Comparison of ENCODE assay signal across 10 mouse cellular contexts in genomic region chr3:86002423-86002822, GRCm38 (mm10). TPM values are rescaled to one million over a fixed set of nuclear protein-coding genes. Genes with fewer than 3 reads are reported as not detected.
A peak's percentile ranks its signal among the peaks of the same experiment; 100 is the strongest.
DNase-seq lines count a peak whose midpoint lies in the region; ATAC-seq and TF ChIP-seq lines count a peak whose summit lies in the region.
"Had no signal": no experiment of that assay in that cellular context is flagged by ENCODE, and none has a peak within 500 bp of the region (broad histone marks: within the 10 kb centered on the region; RNA-seq: fewer than 3 reads in every experiment).

Gene Prss48 (minus strand): TSS chr3:86002491.

- H3K4me2 ChIP-seq in forebrain, embryonic 11.5 days (ENCODE audit: low read depth, low read length, severe bottlenecking), result no peak within 1 kb of the TSS
- H3K4me2 ChIP-seq in forebrain, embryonic 14.5 days (ENCODE audit: low read length), result no peak within 1 kb of the TSS
- H3K4me2 ChIP-seq in midbrain, postnatal 0 days (ENCODE audit: low read depth, low read length, poor library complexity, severe bottlenecking), result no peak within 1 kb of the TSS
- H3K4me2 ChIP-seq in midbrain, embryonic 13.5 days (replicated peaks), result no peak within 1 kb of the TSS
- no peak within 1 kb of the TSS for H3K4me2 ChIP-seq in liver, embryonic 13.5 days

- 78% methylated on average over 17 of the region's 17 CpGs for WGBS in forebrain, embryonic 11.5 days
- WGBS in forebrain, embryonic 14.5 days, result 82% methylated on average over 17 of the region's 17 CpGs
- 75% methylated on average over 17 of the region's 17 CpGs for WGBS in midbrain, postnatal 0 days
- 77% methylated on average over 17 of the region's 17 CpGs for WGBS in midbrain, embryonic 13.5 days
- WGBS in liver, embryonic 13.5 days (ENCODE audit: insufficient replicate concordance), result 80% methylated on average over 17 of the region's 17 CpGs

- H3K9ac ChIP-seq in forebrain, embryonic 11.5 days (ENCODE audit: low read length), result no peak within 1 kb of the TSS
- H3K9ac ChIP-seq in forebrain, embryonic 14.5 days (ENCODE audit: low read length), result no peak within 1 kb of the TSS
- H3K9ac ChIP-seq in midbrain, postnatal 0 days (replicated peaks; ENCODE audit: low read length, poor library complexity, severe bottlenecking), result no peak within 1 kb of the TSS
- no peak within 1 kb of the TSS for H3K9ac ChIP-seq in midbrain, embryonic 13.5 days (replicated peaks)
- no peak within 1 kb of the TSS for H3K9ac ChIP-seq in liver, embryonic 13.5 days

- no peak within 1 kb of the TSS for H3K4me3 ChIP-seq in forebrain, embryonic 11.5 days (ENCODE audit: low read depth, low read length)
- no peak within 1 kb of the TSS for H3K4me3 ChIP-seq in forebrain, embryonic 14.5 days (ENCODE audit: low read depth, low read length)
- H3K4me3 ChIP-seq in midbrain, postnatal 0 days (ENCODE audit: low read depth, low read length), result no peak within 1 kb of the TSS
- no peak within 1 kb of the TSS for H3K4me3 ChIP-seq in midbrain, embryonic 13.5 days (replicated peaks)
- no peak within 1 kb of the TSS for H3K4me3 ChIP-seq in liver, embryonic 13.5 days (replicated peaks)

- H3K27me3 ChIP-seq in forebrain, embryonic 11.5 days (ENCODE audit: control insufficient read depth, insufficient read depth, low read length), result no peaks in the 10 kb centered on the region
- H3K27me3 ChIP-seq in forebrain, embryonic 14.5 days (replicated peaks; ENCODE audit: control insufficient read depth, insufficient read depth, low read length), result no peaks in the 10 kb centered on the region
- H3K27me3 ChIP-seq in midbrain, postnatal 0 days (ENCODE audit: insufficient read depth, low read length), result no peaks in the 10 kb centered on the region
- H3K27me3 ChIP-seq in midbrain, embryonic 13.5 days, result no peaks in the 10 kb centered on the region
- no peaks in the 10 kb centered on the region for H3K27me3 ChIP-seq in liver, embryonic 13.5 days

- peak; percentile 44 for TF ChIP-seq CTCF in midbrain, postnatal 0 days (IDR thresholded peaks at IDR 0.05)

- no peak within 1 kb of the TSS for H3K27ac ChIP-seq in forebrain, embryonic 11.5 days (ENCODE audit: low read depth, low read length)
- no peak within 1 kb of the TSS for H3K27ac ChIP-seq in forebrain, embryonic 14.5 days (ENCODE audit: low read depth, low read length)
- no peak within 1 kb of the TSS for H3K27ac ChIP-seq in midbrain, postnatal 0 days (ENCODE audit: low read depth, low read length)
- H3K27ac ChIP-seq in midbrain, embryonic 13.5 days, result no peak within 1 kb of the TSS
- H3K27ac ChIP-seq in liver, embryonic 13.5 days, result peak within 1 kb of the TSS; percentile 66

- no peaks in the 10 kb centered on the region for H3K9me3 ChIP-seq in forebrain, embryonic 11.5 days (ENCODE audit: control insufficient read depth, low read length)
- H3K9me3 ChIP-seq in forebrain, embryonic 14.5 days (replicated peaks; ENCODE audit: control insufficient read depth, low read length), result no peaks in the 10 kb centered on the region
- H3K9me3 ChIP-seq in midbrain, postnatal 0 days (ENCODE audit: low read length), result no peaks in the 10 kb centered on the region
- H3K9me3 ChIP-seq in midbrain, embryonic 13.5 days, result no peaks in the 10 kb centered on the region
- no peaks in the 10 kb centered on the region for H3K9me3 ChIP-seq in liver, embryonic 13.5 days (replicated peaks)

- peak; percentile 56 for DNase-seq in forebrain, embryonic 11.5 days (ENCODE audit: low spot score)
- no peak for DNase-seq in forebrain, embryonic 14.5 days (ENCODE audit: low spot score)
- DNase-seq in midbrain, postnatal 0 days (ENCODE audit: low spot score), result no peak
- DNase-seq in liver, embryonic 13.5 days, result peak; percentile 47
- peak; percentile 14 for DNase-seq in thymus, postnatal 14 days
- no peak for DNase-seq in layer of hippocampus, postnatal 10 days (ENCODE audit: low spot score in 2 of 2)

- no peaks in the 10 kb centered on the region for H3K4me1 ChIP-seq in forebrain, embryonic 11.5 days (replicated peaks; ENCODE audit: control insufficient read depth, insufficient read depth, low read length)
- no peaks in the 10 kb centered on the region for H3K4me1 ChIP-seq in forebrain, embryonic 14.5 days (ENCODE audit: control insufficient read depth, insufficient read depth, low read length)
- H3K4me1 ChIP-seq in midbrain, postnatal 0 days (ENCODE audit: insufficient read depth, low read length), result no peaks in the 10 kb centered on the region
- no peaks in the 10 kb centered on the region for H3K4me1 ChIP-seq in midbrain, embryonic 13.5 days (replicated peaks)
- peaks cover 25% of the 10 kb centered on the region for H3K4me1 ChIP-seq in liver, embryonic 13.5 days (replicated peaks)

- ATAC-seq in forebrain, embryonic 11.5 days (replicated peaks; ENCODE audit: low FRiP score), result no peak
- ATAC-seq in forebrain, embryonic 14.5 days, result no peak
- no peak for ATAC-seq in midbrain, postnatal 0 days (ENCODE audit: low FRiP score)
- no peak for ATAC-seq in midbrain, embryonic 13.5 days
- no peak for ATAC-seq in liver, embryonic 13.5 days (ENCODE audit: low read depth)
- ATAC-seq in megakaryocyte, adult 5-6 weeks (ENCODE audit: poor library complexity, severe bottlenecking), result no peak

- no peaks in the 10 kb centered on the region for H3K36me3 ChIP-seq in forebrain, embryonic 11.5 days (ENCODE audit: control insufficient read depth, insufficient read depth, low read length)
- no peaks in the 10 kb centered on the region for H3K36me3 ChIP-seq in forebrain, embryonic 14.5 days (ENCODE audit: control insufficient read depth, insufficient read depth, low read length)
- H3K36me3 ChIP-seq in midbrain, postnatal 0 days (ENCODE audit: insufficient read depth, low read length), result no peaks in the 10 kb centered on the region
- H3K36me3 ChIP-seq in midbrain, embryonic 13.5 days, result no peaks in the 10 kb centered on the region
- 0 out of 2 replicates have a peak, but pooled peaks cover 6% of the 10 kb centered on the region for H3K36me3 ChIP-seq in liver, embryonic 13.5 days

RNA-seq across cellular contexts. Expression of gene Prss48, which starts in this region (rescaled TPM):
- polyA plus RNA-seq in forebrain, embryonic 11.5 days (2014; fragmentation: Nextera tagmentation; extraction: Ambion mirVana), result 0.29 TPM in 1 of 2 replicates, not detected in the other
- polyA plus RNA-seq in forebrain, embryonic 14.5 days (2014; fragmentation: Nextera tagmentation; extraction: Ambion mirVana), result not detected in 2 replicates
- not detected in 2 replicates for total RNA-seq in midbrain, postnatal 0 days (2014; rRNA removed)
- polyA plus RNA-seq in midbrain, postnatal 0 days (2015; fragmentation: Nextera tagmentation; extraction: Ambion mirVana), result not detected in 2 replicates
- polyA plus RNA-seq in midbrain, embryonic 13.5 days (2015; fragmentation: Nextera tagmentation; extraction: Ambion mirVana), result not detected in 2 replicates
- polyA plus RNA-seq in liver, embryonic 13.5 days (2015; fragmentation: Nextera tagmentation; extraction: Ambion mirVana), result not detected in 2 replicates
- not detected for total RNA-seq in layer of hippocampus, postnatal 10 days (2021)
- total RNA-seq in megakaryocyte, adult 5-6 weeks (2015), result not detected in 2 replicates
- not detected in 2 replicates for total RNA-seq in megakaryocyte, adult 5-6 weeks (2017)
- polyA plus RNA-seq: cerebellum, adult 2 months; spleen, adult 2 months had no signal

Comparison
In these comparisons a context has a peak if more than half of its experiments do, and no peak if none do; other contexts are left out.
1. Peak in DNase-seq in forebrain, embryonic 11.5 days; RNA of the gene not detected or under 1 TPM.
2. Peak in DNase-seq and H3K27ac ChIP-seq in liver, embryonic 13.5 days; RNA of the gene not detected or under 1 TPM.